Mouse (Mus musculus): ENCODE results near the gene Col5a2. TPM values are rescaled to one million over a fixed set of nuclear protein-coding genes. Genes with fewer than 3 reads are reported as not detected.
"Not testable (repeated sequence)": the region's sequence is repeated elsewhere in the genome, so short reads cannot be mapped to it uniquely, and the experiment has no call there.

Gene Col5a2
- polyA plus RNA-seq, 1 experiment from 2014 or later: 89.5 TPM

GRCm38 (mm10) chr1:45430520-45430919 is 72.6 kb downstream of the Col5a2 start:
- no peak for TF ChIP-seq CTCF (IDR thresholded peaks at IDR 0.05; ENCODE audit: low read depth)
- ATAC-seq (ENCODE audit: insufficient read depth) (peak; percentile 65), DNase-seq (peak; percentile 77)
- Histone ChIP-seq H3K9me3 (ENCODE audit: low read depth, low read length) (no peaks in the 10 kb centered on the region), H3K9ac (no peak overlapping the region), H3K4me1 (ENCODE audit: insufficient read depth) (no peaks in the 10 kb centered on the region), H3K36me3 (ENCODE audit: insufficient read depth) (peaks cover 44% of the 10 kb centered on the region), H3K4me3 (ENCODE audit: low read depth, low read length) (no peak overlapping the region), H3K27ac (ENCODE audit: low read depth) (no peak overlapping the region), H3K4me2 (no peak overlapping the region), H3K27me3 (ENCODE audit: insufficient read depth, low read length) (no peaks in the 10 kb centered on the region)
- 63% methylated on average over 4 of the region's 4 CpGs for WGBS

GRCm38 (mm10) chr1:45429145-45429544 is 73.9 kb downstream of the Col5a2 start:
- H3K27me3 ChIP-seq (ENCODE audit: insufficient read depth, low read length); H3K4me1 ChIP-seq (ENCODE audit: insufficient read depth); ATAC-seq (ENCODE audit: insufficient read depth); H3K9me3 ChIP-seq (ENCODE audit: low read depth, low read length); DNase-seq; H3K9ac ChIP-seq; H3K4me2 ChIP-seq; H3K4me3 ChIP-seq (ENCODE audit: low read depth, low read length); H3K27ac ChIP-seq (ENCODE audit: low read depth): not testable (repeated sequence)
- peaks cover 41% of the 10 kb centered on the region for H3K36me3 ChIP-seq (ENCODE audit: insufficient read depth)
- WGBS: 83% methylated on average over 5 of the region's 5 CpGs

DNA sequence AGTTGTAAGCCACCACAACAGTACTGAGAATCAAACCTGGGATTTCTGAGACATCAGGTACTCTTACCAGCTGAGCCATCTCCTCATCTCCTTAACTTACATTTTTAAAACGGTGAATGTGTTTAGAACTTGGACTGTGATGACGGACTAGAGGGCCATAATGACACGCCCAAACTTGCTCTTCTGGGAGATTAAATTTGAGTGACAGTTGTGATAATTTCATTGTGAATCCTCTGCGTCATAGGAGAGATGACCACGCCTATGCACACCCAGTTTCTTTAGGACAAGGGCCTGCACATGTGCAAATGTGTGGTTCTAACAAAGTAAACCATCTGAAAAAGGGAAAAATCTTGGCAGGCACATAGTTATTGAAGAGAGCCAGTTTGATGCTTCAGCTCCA is 79.2 kb downstream of the Col5a2 start:
- H3K27ac ChIP-seq (ENCODE audit: low read depth): no peak overlapping the region
- no peak overlapping the region for H3K4me3 ChIP-seq (ENCODE audit: low read depth, low read length)
- DNase-seq (no peak), ATAC-seq (ENCODE audit: insufficient read depth) (no peak)
- peaks cover 51% of the 10 kb centered on the region for H3K36me3 ChIP-seq (ENCODE audit: insufficient read depth)
- no peak for TF ChIP-seq CTCF (IDR thresholded peaks at IDR 0.05; ENCODE audit: low read depth)
- no peaks in the 10 kb centered on the region for H3K4me1 ChIP-seq (ENCODE audit: insufficient read depth)
- H3K9me3 ChIP-seq (ENCODE audit: low read depth, low read length): no peaks in the 10 kb centered on the region
- H3K27me3 ChIP-seq (ENCODE audit: insufficient read depth, low read length): no peaks in the 10 kb centered on the region
- WGBS: 66% methylated on average over 5 of the region's 5 CpGs
- H3K4me2 ChIP-seq: no peak overlapping the region
- H3K9ac ChIP-seq: no peak overlapping the region

DNA sequence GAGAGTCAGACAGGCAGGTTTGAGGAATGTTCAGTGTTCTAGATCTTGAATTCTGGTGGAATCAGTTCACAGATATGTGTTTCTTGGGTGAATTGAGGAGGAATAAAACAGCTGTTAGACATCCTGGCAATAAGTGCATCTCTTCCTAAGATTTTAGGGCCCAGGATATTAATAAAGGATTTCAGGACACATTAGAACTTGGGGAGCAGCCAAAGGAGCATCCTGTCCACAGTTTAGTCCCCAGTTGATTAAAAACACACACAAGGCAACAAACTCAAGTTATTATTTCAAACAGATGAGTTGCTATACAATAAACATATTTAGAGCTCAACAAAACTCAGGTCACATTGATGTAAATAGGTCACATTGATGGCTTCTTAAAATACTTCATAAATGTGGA is 82.5 kb downstream of the Col5a2 start:
- DNase-seq (peak; percentile 7), ATAC-seq (ENCODE audit: insufficient read depth) (no peak)
- Histone ChIP-seq H3K9ac (no peak overlapping the region), H3K36me3 (ENCODE audit: insufficient read depth) (peaks cover 40% of the 10 kb centered on the region), H3K27me3 (ENCODE audit: insufficient read depth, low read length) (no peaks in the 10 kb centered on the region), H3K4me2 (no peak overlapping the region), H3K4me3 (ENCODE audit: low read depth, low read length) (no peak overlapping the region), H3K4me1 (ENCODE audit: insufficient read depth) (no peaks in the 10 kb centered on the region), H3K9me3 (ENCODE audit: low read depth, low read length) (no peaks in the 10 kb centered on the region), H3K27ac (ENCODE audit: low read depth) (peak overlapping the region; percentile 12; the same call in 1 of the 2 replicates)
- TF ChIP-seq CTCF (IDR thresholded peaks at IDR 0.05; ENCODE audit: low read depth): no peak

DNA sequence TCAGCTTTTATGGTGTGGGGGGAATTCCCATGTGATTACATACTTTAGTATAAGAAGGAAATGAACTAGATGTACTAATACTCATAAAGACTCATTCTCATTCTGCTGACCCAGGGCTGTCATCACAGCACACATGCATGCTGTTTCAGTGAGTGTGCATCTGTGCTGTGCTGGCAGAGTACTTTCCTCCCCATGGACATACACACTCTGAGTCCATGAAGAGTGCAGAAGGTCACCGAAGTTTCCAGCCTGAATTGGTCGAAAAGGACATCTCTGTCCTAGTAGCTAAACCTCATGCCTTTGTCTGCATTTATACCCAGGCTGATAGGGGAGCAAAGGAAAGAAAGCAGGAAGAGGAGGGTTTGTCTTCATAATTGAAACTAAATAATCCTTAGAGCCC is 83.2 kb downstream of the Col5a2 start:
- 70% methylated on average over 2 of the region's 2 CpGs for WGBS
- Histone ChIP-seq H3K27me3 (ENCODE audit: insufficient read depth, low read length) (no peaks in the 10 kb centered on the region), H3K4me2 (no peak overlapping the region), H3K9ac (no peak overlapping the region), H3K36me3 (ENCODE audit: insufficient read depth) (peaks cover 37% of the 10 kb centered on the region), H3K4me3 (ENCODE audit: low read depth, low read length) (no peak overlapping the region), H3K9me3 (ENCODE audit: low read depth, low read length) (no peaks in the 10 kb centered on the region), H3K4me1 (ENCODE audit: insufficient read depth) (no peaks in the 10 kb centered on the region), H3K27ac (ENCODE audit: low read depth) (no peak overlapping the region)
- no peak for TF ChIP-seq CTCF (IDR thresholded peaks at IDR 0.05; ENCODE audit: low read depth)
- ATAC-seq (ENCODE audit: insufficient read depth) (no peak), DNase-seq (no peak)

DNA sequence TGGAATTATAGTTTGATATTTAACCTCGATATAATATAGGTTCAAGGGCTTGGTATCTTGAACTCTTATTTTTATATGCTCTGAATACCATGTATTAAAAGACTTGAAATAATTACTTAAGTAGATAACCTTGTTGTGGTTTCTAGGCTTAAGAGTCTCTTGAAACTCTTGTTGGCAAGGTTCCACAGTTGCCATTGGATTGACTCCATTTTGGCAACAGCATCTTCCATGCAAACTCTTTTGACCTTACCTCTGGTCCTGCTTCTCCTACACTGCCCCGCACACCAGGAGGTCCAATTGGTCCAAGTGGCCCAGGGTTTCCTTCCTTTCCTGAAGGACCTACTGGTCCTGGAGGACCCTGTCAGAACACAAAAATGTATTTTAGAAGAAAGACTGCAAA is 121.2 kb downstream of the Col5a2 start:
- no peaks in the 10 kb centered on the region for H3K9me3 ChIP-seq (ENCODE audit: low read depth, low read length)
- 51% methylated on average over 2 of the region's 2 CpGs for WGBS
- ATAC-seq (ENCODE audit: insufficient read depth) (no peak), DNase-seq (peak; percentile 70)
- H3K36me3 ChIP-seq (ENCODE audit: insufficient read depth): peaks cover 23% of the 10 kb centered on the region
- no peak overlapping the region for H3K4me2 ChIP-seq
- H3K27ac ChIP-seq (ENCODE audit: low read depth): peak overlapping the region; percentile 19; the same call in 1 of the 2 replicates
- H3K9ac ChIP-seq: no peak overlapping the region
- TF ChIP-seq CTCF (IDR thresholded peaks at IDR 0.05; ENCODE audit: low read depth): no peak
- no peak overlapping the region for H3K4me3 ChIP-seq (ENCODE audit: low read depth, low read length)
- H3K4me1 ChIP-seq (ENCODE audit: insufficient read depth): peaks cover 5% of the 10 kb centered on the region
- no peaks in the 10 kb centered on the region for H3K27me3 ChIP-seq (ENCODE audit: insufficient read depth, low read length)

- Histone ChIP-seq H3K36me3 (ENCODE audit: insufficient read depth) (peaks cover 31% of the 10 kb centered on the region), H3K9ac (no peak overlapping the region), H3K4me2 (peak overlapping the region; percentile 5; the same call in 1 of the 2 replicates), H3K27ac (ENCODE audit: low read depth) (peak overlapping the region; percentile 89), H3K9me3 (ENCODE audit: low read depth, low read length) (no peaks in the 10 kb centered on the region), H3K27me3 (ENCODE audit: insufficient read depth, low read length) (no peaks in the 10 kb centered on the region), H3K4me1 (ENCODE audit: insufficient read depth) (peaks cover 5% of the 10 kb centered on the region), H3K4me3 (ENCODE audit: low read depth, low read length) (no peak overlapping the region)
- 28% methylated on average over 7 of the region's 7 CpGs for WGBS
- no peak for TF ChIP-seq CTCF (IDR thresholded peaks at IDR 0.05; ENCODE audit: low read depth)
- DNase-seq (peak; percentile 90), ATAC-seq (ENCODE audit: insufficient read depth) (peak; percentile 95)
Observed at GRCm38 (mm10) chr1:45379992-45380690, 122.9 kb downstream of the Col5a2 start.
